8 mouse cellular contexts compared by ENCODE assay signal in the genomic region with DNA sequence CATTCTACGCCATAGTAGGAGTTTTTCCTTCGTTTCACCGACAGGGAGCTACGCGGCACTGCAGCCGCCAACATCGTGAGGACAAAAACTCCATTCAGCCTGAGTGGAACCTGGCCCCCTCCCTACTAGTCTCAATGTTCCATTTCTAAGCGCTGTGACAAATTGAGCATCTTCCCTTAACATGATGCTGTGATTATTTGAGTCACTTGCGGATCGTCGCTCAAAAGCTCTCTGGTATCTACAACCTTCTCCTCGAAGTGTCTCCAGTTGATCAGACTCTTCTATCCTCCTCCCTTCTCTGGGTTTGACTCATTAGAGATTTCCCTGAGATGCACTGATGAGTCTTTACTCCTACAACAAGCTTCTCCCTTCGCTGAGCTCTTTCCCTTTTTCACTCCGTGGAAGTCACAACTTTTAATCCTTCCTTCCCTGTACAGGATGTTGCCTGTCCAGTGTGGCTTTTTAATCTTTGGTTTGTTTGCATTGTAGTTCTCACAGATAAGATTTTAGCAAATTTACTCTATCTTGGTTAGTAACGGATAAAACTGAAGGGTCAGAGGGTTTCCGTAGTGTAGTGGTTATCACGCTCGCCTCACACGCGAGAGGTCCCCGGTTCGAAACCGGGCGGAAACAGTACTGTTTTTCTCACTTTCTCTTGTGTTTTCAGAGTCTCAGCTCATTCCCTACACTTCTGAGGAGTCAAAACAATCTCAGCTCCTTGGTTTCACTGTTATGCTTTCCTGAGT.
A peak's percentile ranks its signal among the peaks of the same experiment; 100 is the strongest.
DNase-seq lines count a peak whose midpoint lies in the region; ATAC-seq and TF ChIP-seq lines count a peak whose summit lies in the region.

No protein-coding gene starts in this region.

- TF ChIP-seq CTCF in kidney, adult 2 months (conservative IDR thresholded peaks at IDR 0.05; ENCODE audit: insufficient read depth, insufficient read length, low read depth, low read length): no peak
- no peak for TF ChIP-seq CTCF in E14TG2a.4 (conservative IDR thresholded peaks at IDR 0.05; ENCODE audit: low read length)

- DNase-seq in kidney, adult 2 months: no peak
- DNase-seq in embryonic facial prominence, embryonic 11.5 days (ENCODE audit: low spot score): peak; percentile 87
- peak; percentile 83 for DNase-seq in limb, embryonic 11.5 days (ENCODE audit: low spot score)
- no peak for DNase-seq in spleen, postnatal 10 days (ENCODE audit: low spot score in 2 of 2)
- no peak for DNase-seq in T-cell, adult 2 months (ENCODE audit: low spot score)

- ATAC-seq in kidney, embryonic 15.5 days (replicated peaks; ENCODE audit: low FRiP score): peak; percentile 59; the same call in 1 of the 2 replicates
- peak; percentile 48; the same call in 1 of the 2 replicates for ATAC-seq in embryonic facial prominence, embryonic 11.5 days (replicated peaks; ENCODE audit: insufficient number of reproducible peaks, low FRiP score, low TSS enrichment, low read depth)
- ATAC-seq in limb, embryonic 11.5 days (ENCODE audit: insufficient number of reproducible peaks, low FRiP score, low TSS enrichment, low read depth): peak; percentile 53; the same call in 1 of the 2 replicates
- peak; percentile 61; the same call in 1 of the 2 replicates for ATAC-seq in neural tube, embryonic 15.5 days (ENCODE audit: low FRiP score)

- H3K27me3 ChIP-seq in kidney, embryonic 15.5 days: peaks cover 66% of the 10 kb centered on the region
- peaks cover 3% of the 10 kb centered on the region for H3K27me3 ChIP-seq in kidney, adult 2 months (replicated peaks; ENCODE audit: control insufficient read depth, insufficient read depth, low read length)
- peaks cover 35% of the 10 kb centered on the region for H3K27me3 ChIP-seq in E14TG2a.4 (ENCODE audit: insufficient read depth, low read length)
- H3K27me3 ChIP-seq in embryonic facial prominence, embryonic 11.5 days (ENCODE audit: control insufficient read depth, insufficient read depth, low read length): peaks cover 5% of the 10 kb centered on the region
- peaks cover 10% of the 10 kb centered on the region for H3K27me3 ChIP-seq in limb, embryonic 11.5 days (ENCODE audit: control insufficient read depth, insufficient read depth, low read length)
- peaks cover 59% of the 10 kb centered on the region for H3K27me3 ChIP-seq in neural tube, embryonic 15.5 days (replicated peaks)

- 2% methylated on average over 24 of the region's 24 CpGs for WGBS in kidney, embryonic 15.5 days
- WGBS in kidney, adult 2 months: 6% methylated on average over 24 of the region's 24 CpGs
- WGBS in embryonic facial prominence, embryonic 11.5 days: under 1% methylated on average over 24 of the region's 24 CpGs
- WGBS in limb, embryonic 11.5 days: 1% methylated on average over 24 of the region's 24 CpGs
- WGBS in neural tube, embryonic 15.5 days: 2% methylated on average over 24 of the region's 24 CpGs

- peak overlapping the region; percentile 40 for H3K4me3 ChIP-seq in kidney, embryonic 15.5 days (replicated peaks)
- no peak overlapping the region for H3K4me3 ChIP-seq in kidney, adult 2 months (ENCODE audit: insufficient read depth, low read depth, low read length)
- peak overlapping the region; percentile 83 for H3K4me3 ChIP-seq in E14TG2a.4 (replicated peaks; ENCODE audit: low read length)
- peak overlapping the region; percentile 33 for H3K4me3 ChIP-seq in embryonic facial prominence, embryonic 11.5 days (ENCODE audit: low read depth, low read length)
- H3K4me3 ChIP-seq in limb, embryonic 11.5 days (ENCODE audit: low read depth, low read length): peak overlapping the region; percentile 29
- H3K4me3 ChIP-seq in neural tube, embryonic 15.5 days (replicated peaks): peak overlapping the region; percentile 26

- H3K9ac ChIP-seq in kidney, embryonic 15.5 days: no peak overlapping the region
- H3K9ac ChIP-seq in embryonic facial prominence, embryonic 11.5 days (replicated peaks; ENCODE audit: low read length): peak overlapping the region; percentile 39; the same call in 1 of the 2 replicates
- H3K9ac ChIP-seq in limb, embryonic 11.5 days (ENCODE audit: low read length): 0 out of 2 replicates have a peak overlapping the region, but pooled peaks have one; percentile 27
- no peak overlapping the region for H3K9ac ChIP-seq in neural tube, embryonic 15.5 days (replicated peaks)

- no peaks in the 10 kb centered on the region for H3K9me3 ChIP-seq in kidney, embryonic 15.5 days (replicated peaks)
- H3K9me3 ChIP-seq in E14TG2a.4 (ENCODE audit: low read length): no peaks in the 10 kb centered on the region
- H3K9me3 ChIP-seq in embryonic facial prominence, embryonic 11.5 days (replicated peaks; ENCODE audit: control insufficient read depth, low read length): no peaks in the 10 kb centered on the region
- no peaks in the 10 kb centered on the region for H3K9me3 ChIP-seq in limb, embryonic 11.5 days (ENCODE audit: control insufficient read depth, low read length)
- no peaks in the 10 kb centered on the region for H3K9me3 ChIP-seq in neural tube, embryonic 15.5 days (replicated peaks)

- peaks cover 11% of the 10 kb centered on the region for H3K4me1 ChIP-seq in kidney, embryonic 15.5 days
- H3K4me1 ChIP-seq in kidney, adult 2 months (ENCODE audit: control insufficient read depth, insufficient read depth, low read length): no peaks in the 10 kb centered on the region
- peaks cover 38% of the 10 kb centered on the region for H3K4me1 ChIP-seq in E14TG2a.4 (replicated peaks; ENCODE audit: low read depth, low read length)
- no peaks in the 10 kb centered on the region for H3K4me1 ChIP-seq in embryonic facial prominence, embryonic 11.5 days (ENCODE audit: control insufficient read depth, insufficient read depth, low read length)
- no peaks in the 10 kb centered on the region for H3K4me1 ChIP-seq in limb, embryonic 11.5 days (ENCODE audit: control insufficient read depth, insufficient read depth, low read length)
- peaks cover 18% of the 10 kb centered on the region for H3K4me1 ChIP-seq in neural tube, embryonic 15.5 days

- H3K36me3 ChIP-seq in kidney, embryonic 15.5 days: no peaks in the 10 kb centered on the region
- H3K36me3 ChIP-seq in kidney, adult 2 months (ENCODE audit: control insufficient read depth, insufficient read depth, low read length): no peaks in the 10 kb centered on the region
- H3K36me3 ChIP-seq in E14TG2a.4 (ENCODE audit: insufficient read depth, low read length): no peaks in the 10 kb centered on the region
- no peaks in the 10 kb centered on the region for H3K36me3 ChIP-seq in embryonic facial prominence, embryonic 11.5 days (replicated peaks; ENCODE audit: control insufficient read depth, insufficient read depth, low read depth, low read length)
- H3K36me3 ChIP-seq in limb, embryonic 11.5 days (ENCODE audit: control insufficient read depth, insufficient read depth, low read length): no peaks in the 10 kb centered on the region
- H3K36me3 ChIP-seq in neural tube, embryonic 15.5 days: no peaks in the 10 kb centered on the region

- no peak overlapping the region for H3K27ac ChIP-seq in kidney, embryonic 15.5 days
- H3K27ac ChIP-seq in kidney, adult 2 months (ENCODE audit: insufficient read depth, low read depth, low read length): no peak overlapping the region
- H3K27ac ChIP-seq in embryonic facial prominence, embryonic 11.5 days (replicated peaks; ENCODE audit: low read depth, low read length): no peak overlapping the region
- H3K27ac ChIP-seq in limb, embryonic 11.5 days (replicated peaks; ENCODE audit: low read depth, low read length): no peak overlapping the region
- no peak overlapping the region for H3K27ac ChIP-seq in neural tube, embryonic 15.5 days (replicated peaks)

- no peak for TF ChIP-seq POLR2A in kidney, adult 2 months (IDR thresholded peaks at IDR 0.05; ENCODE audit: low read depth, low read length)

- peak overlapping the region; percentile 56 for H3K4me2 ChIP-seq in kidney, embryonic 15.5 days
- H3K4me2 ChIP-seq in embryonic facial prominence, embryonic 11.5 days (ENCODE audit: low read depth, low read length): peak overlapping the region; percentile 47
- peak overlapping the region; percentile 40 for H3K4me2 ChIP-seq in limb, embryonic 11.5 days (ENCODE audit: low read depth, severe bottlenecking)
- peak overlapping the region; percentile 51 for H3K4me2 ChIP-seq in neural tube, embryonic 15.5 days

Comparison
In these comparisons a context has a peak if more than half of its experiments do, and no peak if none do; other contexts are left out.
1. H3K9ac ChIP-seq: peak in embryonic facial prominence, embryonic 11.5 days (single experiment) and limb, embryonic 11.5 days (single experiment); none in kidney, embryonic 15.5 days (single experiment) and neural tube, embryonic 15.5 days (single experiment).
2. DNase-seq: peak in embryonic facial prominence, embryonic 11.5 days (single experiment) and limb, embryonic 11.5 days (single experiment); none in kidney, adult 2 months (single experiment), spleen, postnatal 10 days (0 of 2) and T-cell, adult 2 months (single experiment).
3. Peak in every context shown above with its lines, with median percentiles within 50 percentile points of each other: ATAC-seq and H3K4me2 ChIP-seq.